Comparison of ENCODE assay signal across 20 mouse cellular contexts in the genomic region with DNA sequence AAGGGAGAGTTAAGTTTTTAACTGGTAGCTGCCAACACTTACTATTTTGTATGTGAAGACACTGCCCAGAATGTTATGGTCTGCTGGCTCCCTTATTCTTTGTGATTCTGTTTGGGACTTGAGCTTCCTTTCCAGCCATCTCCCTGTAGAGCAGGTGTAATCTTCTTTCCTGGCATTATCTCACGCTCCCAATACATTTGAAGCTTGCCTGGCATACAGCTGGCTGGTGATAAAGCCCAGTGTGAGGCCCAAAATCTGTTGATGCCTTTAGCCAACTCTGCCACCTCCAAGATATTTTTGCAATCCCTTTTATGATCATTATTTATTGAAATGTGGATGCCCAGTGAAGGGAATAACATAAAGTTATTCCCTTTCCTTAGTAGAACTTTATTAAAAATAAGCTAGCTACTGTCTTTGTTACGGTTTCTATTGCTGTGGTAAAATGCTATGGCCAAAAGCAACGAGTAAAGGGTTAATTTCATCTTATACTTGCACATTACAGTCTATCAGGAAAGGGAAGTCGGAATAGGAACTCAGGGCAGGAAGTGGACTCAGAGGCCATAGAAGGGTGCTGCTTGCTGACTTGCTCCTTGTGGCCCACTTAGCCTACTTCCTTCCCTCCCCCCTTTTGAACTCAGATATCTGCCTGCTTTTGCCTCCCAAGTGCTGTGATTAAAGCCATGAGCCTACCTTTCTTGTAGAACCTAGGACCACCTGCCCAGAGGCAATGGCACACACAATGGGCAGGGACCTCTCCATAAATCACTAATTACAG. TPM values are rescaled to one million over a fixed set of nuclear protein-coding genes. Genes with fewer than 3 reads are reported as not detected.
DNase-seq lines count a peak whose midpoint lies in the region; ATAC-seq and TF ChIP-seq lines count a peak whose summit lies in the region.
"Had no signal": no experiment of that assay in that cellular context is flagged by ENCODE, and none has a peak within 500 bp of the region (broad histone marks: within the 10 kb centered on the region; RNA-seq: fewer than 3 reads in every experiment).

No protein-coding gene starts in this region.

- H3K36me3 ChIP-seq in heart, postnatal 0 days (replicated peaks; ENCODE audit: control insufficient read depth, insufficient read depth, low read length), result peaks cover 89% of the 10 kb centered on the region
- peaks cover 52% of the 10 kb centered on the region for H3K36me3 ChIP-seq in liver, embryonic 11.5 days (ENCODE audit: control insufficient read depth, insufficient read depth, low read length)
- peaks cover 89% of the 10 kb centered on the region for H3K36me3 ChIP-seq in forebrain, embryonic 15.5 days

- H3K4me3 ChIP-seq in heart, postnatal 0 days (ENCODE audit: low read depth, low read length), result no peak overlapping the region
- H3K4me3 ChIP-seq in bone marrow macrophage, adult 2 months (ENCODE audit: insufficient read depth, low read length), result no peak overlapping the region
- H3K4me3 ChIP-seq in liver, embryonic 11.5 days (ENCODE audit: low read depth, low read length), result no peak overlapping the region
- no peak overlapping the region for H3K4me3 ChIP-seq in forebrain, embryonic 15.5 days
- H3K4me3 ChIP-seq: forebrain, embryonic 10.5 days; neural tube, embryonic 15.5 days had no signal

- H3K27me3 ChIP-seq in heart, postnatal 0 days (ENCODE audit: control insufficient read depth, insufficient read depth, low read length), result no peaks in the 10 kb centered on the region
- H3K27me3 ChIP-seq in liver, embryonic 11.5 days (replicated peaks; ENCODE audit: control insufficient read depth, insufficient read depth, low read length), result no peaks in the 10 kb centered on the region
- H3K27me3 ChIP-seq in forebrain, embryonic 15.5 days, result no peaks in the 10 kb centered on the region
- H3K27me3 ChIP-seq: neural tube, embryonic 15.5 days had no signal

- H3K27ac ChIP-seq in heart, postnatal 0 days (ENCODE audit: low read depth), result peak overlapping the region; percentile 11; the same call in 1 of the 2 replicates
- H3K27ac ChIP-seq in bone marrow macrophage, adult 2 months (ENCODE audit: insufficient read depth, low read depth, low read length), result peak overlapping the region; percentile 77
- peak overlapping the region; percentile 33; the same call in 1 of the 2 replicates for H3K27ac ChIP-seq in liver, embryonic 11.5 days (ENCODE audit: low read depth, low read length)
- no peak overlapping the region for H3K27ac ChIP-seq in forebrain, embryonic 15.5 days (replicated peaks)
- H3K27ac ChIP-seq: forebrain, embryonic 10.5 days; neural tube, embryonic 15.5 days had no signal

- 72% methylated on average over 4 of the region's 4 CpGs for WGBS in heart, postnatal 0 days
- 55% methylated on average over 4 of the region's 4 CpGs for WGBS in liver, embryonic 11.5 days
- 87% methylated on average over 4 of the region's 4 CpGs for WGBS in forebrain, embryonic 15.5 days

- H3K4me2 ChIP-seq in heart, postnatal 0 days (ENCODE audit: low read depth, low read length), result no peak overlapping the region
- 0 out of 2 replicates have a peak overlapping the region, but pooled peaks have one; percentile 15 for H3K4me2 ChIP-seq in liver, embryonic 11.5 days
- H3K4me2 ChIP-seq in forebrain, embryonic 15.5 days (replicated peaks), result no peak overlapping the region
- H3K4me2 ChIP-seq: neural tube, embryonic 15.5 days had no signal

- 0 out of 2 replicates have a peak, but pooled peaks cover 4% of the 10 kb centered on the region for H3K4me1 ChIP-seq in heart, postnatal 0 days (ENCODE audit: control insufficient read depth, insufficient read depth)
- peaks cover 27% of the 10 kb centered on the region for H3K4me1 ChIP-seq in bone marrow macrophage, adult 2 months (ENCODE audit: control insufficient read depth, insufficient read depth, low read length)
- peaks cover 34% of the 10 kb centered on the region for H3K4me1 ChIP-seq in liver, embryonic 11.5 days (replicated peaks; ENCODE audit: control insufficient read depth, insufficient read depth, low read length)
- no peaks in the 10 kb centered on the region for H3K4me1 ChIP-seq in forebrain, embryonic 15.5 days
- H3K4me1 ChIP-seq: forebrain, embryonic 10.5 days; neural tube, embryonic 15.5 days had no signal

- DNase-seq in heart, postnatal 0 days (ENCODE audit: low spot score), result no peak
- DNase-seq in heart, adult 18-20 months, result no peak
- DNase-seq in liver, embryonic 11.5 days (ENCODE audit: low spot score), result no peak
- no peak for DNase-seq in cerebellum, adult 18-20 months
- no peak for DNase-seq in cerebellum, adult 9-11 months
- DNase-seq: B cell, adult 2 months; cerebellum, postnatal 10 days; kidney, adult 2 months; kidney, postnatal 36 days; left cerebral cortex, postnatal 4 days; thymus, adult 2 months had no signal

- ATAC-seq in heart, postnatal 0 days (ENCODE audit: insufficient read depth, low read depth), result no peak
- peak; percentile 67 for ATAC-seq in liver, embryonic 11.5 days (replicated peaks; ENCODE audit: low FRiP score)
- ATAC-seq in megakaryocyte progenitor cell, adult 5-6 weeks (replicated peaks; ENCODE audit: poor library complexity), result peak; percentile 66
- ATAC-seq in forebrain, embryonic 15.5 days (replicated peaks), result no peak
- ATAC-seq: hindbrain, embryonic 16.5 days had no signal

- H3K9me3 ChIP-seq in heart, postnatal 0 days (replicated peaks; ENCODE audit: control insufficient read depth, low read length), result no peaks in the 10 kb centered on the region
- H3K9me3 ChIP-seq in liver, embryonic 11.5 days (ENCODE audit: control insufficient read depth, low read length), result no peaks in the 10 kb centered on the region
- no peaks in the 10 kb centered on the region for H3K9me3 ChIP-seq in forebrain, embryonic 15.5 days
- H3K9me3 ChIP-seq: forebrain, embryonic 10.5 days; neural tube, embryonic 15.5 days had no signal

- TF ChIP-seq CTCF in heart, postnatal 0 days (IDR thresholded peaks at IDR 0.05; ENCODE audit: low read depth), result no peak; the same call in 1 of the 2 replicates
- TF ChIP-seq CTCF in bone marrow macrophage, adult 2 months (IDR thresholded peaks at IDR 0.05; ENCODE audit: low read depth, low read length), result no peak

- H3K9ac ChIP-seq in heart, postnatal 0 days (replicated peaks; ENCODE audit: low read depth, low read length), result no peak overlapping the region
- no peak overlapping the region; the same call in 1 of the 2 replicates for H3K9ac ChIP-seq in liver, embryonic 11.5 days (ENCODE audit: low read depth, low read length)
- no peak overlapping the region for H3K9ac ChIP-seq in forebrain, embryonic 15.5 days (replicated peaks)
- H3K9ac ChIP-seq: neural tube, embryonic 15.5 days had no signal

- TF ChIP-seq POLR2A in bone marrow macrophage, adult 2 months (IDR thresholded peaks at IDR 0.05; ENCODE audit: borderline replicate concordance, low read depth, low read length), result no peak

- TF ChIP-seq EP300 in heart, postnatal 0 days (IDR thresholded peaks at IDR 0.05; ENCODE audit: low read depth), result no peak

RNA-seq across cellular contexts. Expression of a gene that starts 9.5 kb away (rescaled TPM):
- 175 and 320 TPM in 2 replicates for total RNA-seq in heart, postnatal 0 days (2014; rRNA removed; ENCODE audit: low replicate concordance)
- polyA plus RNA-seq in heart, postnatal 0 days (2015; fragmentation: Nextera tagmentation; extraction: Ambion mirVana), result 116 and 117 TPM in 2 replicates
- total RNA-seq in heart, adult 18-20 months (2021), result 1 to 10 TPM in 1 of 2 experiments, under 1 TPM in 1; 0.80 to 2.4 TPM
- polyA plus RNA-seq in bone marrow macrophage, adult 2 months (2012; ENCODE audit: insufficient read depth, insufficient read length, missing spikeins), result 93.9 and 99.8 TPM in 2 replicates
- polyA plus RNA-seq in liver, embryonic 11.5 days (2014; fragmentation: Nextera tagmentation; extraction: Ambion mirVana), result 482 and 522 TPM in 2 replicates
- 271 and 279 TPM in 2 replicates for total RNA-seq in megakaryocyte progenitor cell, adult 5-6 weeks (2015)
- total RNA-seq in megakaryocyte progenitor cell, adult 5-6 weeks (2017), result 142 and 184 TPM in 2 replicates
- polyA plus RNA-seq in forebrain, embryonic 15.5 days (2015; fragmentation: Nextera tagmentation; extraction: Ambion mirVana), result 199 and 232 TPM in 2 replicates

RNA-seq across cellular contexts. Expression of a gene that starts 14.5 kb away (rescaled TPM):
- total RNA-seq in heart, postnatal 0 days (2014; rRNA removed; ENCODE audit: low replicate concordance), result 8.9 and 19.1 TPM in 2 replicates
- polyA plus RNA-seq in heart, postnatal 0 days (2015; fragmentation: Nextera tagmentation; extraction: Ambion mirVana), result 42.8 and 43.3 TPM in 2 replicates
- total RNA-seq in heart, adult 18-20 months (2021), result 10 to 100 TPM; 22.0 to 28.8 TPM
- polyA plus RNA-seq in bone marrow macrophage, adult 2 months (2012; ENCODE audit: insufficient read depth, insufficient read length, missing spikeins), result 33.4 and 33.7 TPM in 2 replicates
- polyA plus RNA-seq in liver, embryonic 11.5 days (2014; fragmentation: Nextera tagmentation; extraction: Ambion mirVana), result 50.3 and 50.5 TPM in 2 replicates
- 24.1 and 31.3 TPM in 2 replicates for total RNA-seq in megakaryocyte progenitor cell, adult 5-6 weeks (2015)
- total RNA-seq in megakaryocyte progenitor cell, adult 5-6 weeks (2017), result 32.0 and 38.4 TPM in 2 replicates
- 73.9 and 74.9 TPM in 2 replicates for polyA plus RNA-seq in forebrain, embryonic 15.5 days (2015; fragmentation: Nextera tagmentation; extraction: Ambion mirVana)

RNA-seq across cellular contexts. Expression of a gene that starts 14.5 kb away (rescaled TPM):
- total RNA-seq in heart, postnatal 0 days (2014; rRNA removed; ENCODE audit: low replicate concordance), result not detected in 2 replicates
- polyA plus RNA-seq in heart, postnatal 0 days (2015; fragmentation: Nextera tagmentation; extraction: Ambion mirVana), result 0.46 and 0.51 TPM in 2 replicates
- total RNA-seq in heart, adult 18-20 months (2021), result under 1 TPM; 0.25 to 0.62 TPM
- not detected in 2 replicates for polyA plus RNA-seq in bone marrow macrophage, adult 2 months (2012; ENCODE audit: insufficient read depth, insufficient read length, missing spikeins)
- 0.18 and 0.38 TPM in 2 replicates for polyA plus RNA-seq in liver, embryonic 11.5 days (2014; fragmentation: Nextera tagmentation; extraction: Ambion mirVana)
- total RNA-seq in megakaryocyte progenitor cell, adult 5-6 weeks (2015), result 0.20 and 0.29 TPM in 2 replicates
- 0.41 TPM in 1 of 2 replicates, not detected in the other for total RNA-seq in megakaryocyte progenitor cell, adult 5-6 weeks (2017)
- polyA plus RNA-seq in forebrain, embryonic 15.5 days (2015; fragmentation: Nextera tagmentation; extraction: Ambion mirVana), result 1.1 and 1.7 TPM in 2 replicates
- total RNA-seq: gastrocnemius, postnatal 4 days had no signal

RNA-seq across cellular contexts. Expression of a gene that starts 19.5 kb away (rescaled TPM):
- total RNA-seq in heart, postnatal 0 days (2014; rRNA removed; ENCODE audit: low replicate concordance), result 4.9 and 5.0 TPM in 2 replicates
- polyA plus RNA-seq in heart, postnatal 0 days (2015; fragmentation: Nextera tagmentation; extraction: Ambion mirVana), result 0.18 and 0.25 TPM in 2 replicates
- 1 to 10 TPM in 1 of 2 experiments, not detected in 1; 1.2 TPM for total RNA-seq in heart, adult 18-20 months (2021)
- 0.80 TPM in 1 of 2 replicates, not detected in the other for polyA plus RNA-seq in bone marrow macrophage, adult 2 months (2012; ENCODE audit: insufficient read depth, insufficient read length, missing spikeins)
- 0.47 and 1.1 TPM in 2 replicates for polyA plus RNA-seq in liver, embryonic 11.5 days (2014; fragmentation: Nextera tagmentation; extraction: Ambion mirVana)
- total RNA-seq in megakaryocyte progenitor cell, adult 5-6 weeks (2015), result not detected in 2 replicates
- not detected in 2 replicates for total RNA-seq in megakaryocyte progenitor cell, adult 5-6 weeks (2017)
- polyA plus RNA-seq in forebrain, embryonic 15.5 days (2015; fragmentation: Nextera tagmentation; extraction: Ambion mirVana), result 0.45 and 0.60 TPM in 2 replicates
- total RNA-seq: heart, postnatal 25 days; layer of hippocampus, postnatal 25 days; left cerebral cortex, postnatal 4 days had no signal
- polyA plus RNA-seq: forebrain, embryonic 10.5 days had no signal

RNA-seq across cellular contexts. Expression of a gene that starts 25.4 kb away (rescaled TPM):
- total RNA-seq in heart, postnatal 0 days (2014; rRNA removed; ENCODE audit: low replicate concordance), result 46.4 and 98.1 TPM in 2 replicates
- 29.8 and 30.8 TPM in 2 replicates for polyA plus RNA-seq in heart, postnatal 0 days (2015; fragmentation: Nextera tagmentation; extraction: Ambion mirVana)
- total RNA-seq in heart, adult 18-20 months (2021), result 10 to 100 TPM; 23.9 to 25.6 TPM
- 14.6 and 20.3 TPM in 2 replicates for polyA plus RNA-seq in bone marrow macrophage, adult 2 months (2012; ENCODE audit: insufficient read depth, insufficient read length, missing spikeins)
- 8.3 and 8.4 TPM in 2 replicates for polyA plus RNA-seq in liver, embryonic 11.5 days (2014; fragmentation: Nextera tagmentation; extraction: Ambion mirVana)
- 0.42 and 0.49 TPM in 2 replicates for total RNA-seq in megakaryocyte progenitor cell, adult 5-6 weeks (2015)
- 0.37 and 0.88 TPM in 2 replicates for total RNA-seq in megakaryocyte progenitor cell, adult 5-6 weeks (2017)
- 24.6 and 29.8 TPM in 2 replicates for polyA plus RNA-seq in forebrain, embryonic 15.5 days (2015; fragmentation: Nextera tagmentation; extraction: Ambion mirVana)

Comparison
In these comparisons a context has a peak if more than half of its experiments do, and no peak if none do; other contexts are left out.
1. ATAC-seq: peak in liver, embryonic 11.5 days (single experiment) and megakaryocyte progenitor cell, adult 5-6 weeks (single experiment); none in heart, postnatal 0 days (single experiment) and forebrain, embryonic 15.5 days (single experiment).